Mouse (Mus musculus): ENCODE measurements at regions not wholly inside any gene's neighbourhood (a gene's known extent, or its start where the extent isn't known, plus 50 kb on each side); places are given as distances from the start of the nearest gene placed in this dataset.

- no peak for TF ChIP-seq POLR2A (IDR thresholded peaks at IDR 0.05; ENCODE audit: low read depth, low read length)
- no peak for TF ChIP-seq CTCF (conservative IDR thresholded peaks at IDR 0.05; ENCODE audit: insufficient read depth, insufficient read length, low read depth, low read length)
Observed at GRCm38 (mm10) chr5:73881941-73882340, 186.3 kb downstream of the Usp46 start.
